Mouse (Mus musculus): ENCODE measurements around the gene Cpn1.

GRCm38 (mm10) chr19:43986069-43986794 is at the start of gene Cpn1:
- TF ChIP-seq CTCF (IDR thresholded peaks at IDR 0.05; ENCODE audit: low read depth) (peak; percentile 45), EP300 (optimal IDR thresholded peaks at IDR 0.05) (no peak)
